Mouse (Mus musculus) liver, embryonic 14.5 days (tissue): ENCODE measurements around the gene Rap1gds1.

Experiments used
- CTCF ChIP-seq: IDR thresholded peaks from 2 replicates; pipeline ENCODE4 v1.5.1; 2016; ENCODE audit warnings: antibody characterized with exemption, low read depth, control low read depth
- EP300 ChIP-seq: IDR thresholded peaks from 2 replicates; pipeline ENCODE4 v1.6.1; 2016; ENCODE audit warnings: antibody characterized with exemption, low read depth

GRCm38 (mm10) chr3:138982249-138982648 lies 92.8 kb downstream of the Rap1gds1 start:
- TF ChIP-seq CTCF, result no peak
- TF ChIP-seq EP300, result no peak
